Mouse (Mus musculus) ES-E14 (cell line): ENCODE measurements around the gene Pkhd1. TPM values are rescaled to one million over a fixed set of nuclear protein-coding genes. Genes with fewer than 3 reads are reported as not detected.
A peak's percentile ranks its signal among the peaks of the same experiment; 100 is the strongest.

ENCODE experiments used
- DNase-seq: peaks from one replicate; pipeline ENCODE4 v3.0.0-alpha.2; 2013; ENCODE audit warnings: low read depth, low spot score
- H3K27ac ChIP-seq: 2 replicates; pipeline ENCODE4 v1.5.1; 2012; ENCODE audit warnings: low read depth, mild to moderate bottlenecking, low read length, moderate library complexity, mixed read lengths; ENCODE audit not compliant: poor library complexity, insufficient read depth, severe bottlenecking
- H3K36me3 ChIP-seq: 2 replicates; pipeline ENCODE4 v1.6.1; 2012; ENCODE audit warnings: mild to moderate bottlenecking, low read length, moderate library complexity, mixed read lengths; ENCODE audit not compliant: control insufficient read depth, poor library complexity, insufficient read depth, severe bottlenecking
- H3K4me1 ChIP-seq, 2 experiments: fragments of 150-350 bp in 1 of 2; sonication (generic) in 1 of 2; 2 replicates each; pipeline ENCODE4 v1.6.1; 2012; ENCODE audit warnings: low read length in 2 of 2, mild to moderate bottlenecking in 1 of 2, mixed read lengths in 1 of 2; ENCODE audit not compliant: control insufficient read depth in 2 of 2, insufficient read depth in 2 of 2, poor library complexity in 1 of 2
- H3K4me3 ChIP-seq, 2 experiments: fragments of 150-350 bp in 1 of 2; sonication (generic) in 1 of 2; 2 replicates each; pipeline ENCODE4 v1.5.1; 2012; ENCODE audit warnings: low read length in 2 of 2, low read depth in 1 of 2, mild to moderate bottlenecking in 1 of 2, mixed read lengths in 1 of 2; ENCODE audit not compliant: insufficient read depth in 1 of 2, poor library complexity in 1 of 2, severe bottlenecking in 1 of 2
- H3K9ac ChIP-seq: 2 replicates; pipeline ENCODE4 v1.6.1; 2012; ENCODE audit warnings: low read depth, mild to moderate bottlenecking, low read length, mixed read lengths; ENCODE audit not compliant: poor library complexity, insufficient read depth, severe bottlenecking
- H3K9me3 ChIP-seq: fragments of 150-350 bp; sonication (generic); 2 replicates; pipeline ENCODE4 v1.6.1; 2012; ENCODE audit warnings: low read depth, mild to moderate bottlenecking, low read length; ENCODE audit not compliant: control insufficient read depth, insufficient read depth
- CHD2 ChIP-seq: IDR thresholded peaks from 2 replicates; pipeline ENCODE4 v1.6.1; 2014; ENCODE audit warnings: mild to moderate bottlenecking, low read depth, low read length, inconsistent platforms
- HCFC1 ChIP-seq: IDR thresholded peaks from 2 replicates; pipeline ENCODE4 v1.6.1; 2012; ENCODE audit warnings: low read length, inconsistent platforms, borderline replicate concordance; ENCODE audit not compliant: insufficient read depth
- MAFK ChIP-seq: IDR thresholded peaks from 2 replicates; pipeline ENCODE4 v1.6.1; 2014; ENCODE audit warnings: mild to moderate bottlenecking, low read depth, low read length, inconsistent platforms; ENCODE audit not compliant: insufficient read depth
- ZC3H11A ChIP-seq: IDR thresholded peaks from 2 replicates; pipeline ENCODE4 v1.6.1; 2012; ENCODE audit warnings: low read depth, mild to moderate bottlenecking, inconsistent platforms, low read length, borderline replicate concordance
- ZNF384 ChIP-seq: IDR thresholded peaks from 2 replicates; pipeline ENCODE4 v1.6.1; 2012; ENCODE audit warnings: low read depth, low read length, inconsistent platforms
- in situ Hi-C, 2 experiments: fragments of 600-800 bp; cut with MboI; formaldehyde crosslinking; loops; one replicate each; pipeline ENCODE4 v1.15.1; 2025; ENCODE audit warnings: low sequenced_read_pairs in 2 of 2, inconsistent platforms in 1 of 2; ENCODE audit not compliant: unreplicated experiment in 2 of 2
- total RNA-seq: library from RNA; depleted of rRNA; stranded (reverse); fragments of 300-350 nt; gene quantifications from 2 replicates; pipeline ENCODE4 v1.2.3, GENCODE M21; 2012

The Pkhd1 gene
- total RNA-seq, 1 experiment: 2.0 TPM

DNA sequence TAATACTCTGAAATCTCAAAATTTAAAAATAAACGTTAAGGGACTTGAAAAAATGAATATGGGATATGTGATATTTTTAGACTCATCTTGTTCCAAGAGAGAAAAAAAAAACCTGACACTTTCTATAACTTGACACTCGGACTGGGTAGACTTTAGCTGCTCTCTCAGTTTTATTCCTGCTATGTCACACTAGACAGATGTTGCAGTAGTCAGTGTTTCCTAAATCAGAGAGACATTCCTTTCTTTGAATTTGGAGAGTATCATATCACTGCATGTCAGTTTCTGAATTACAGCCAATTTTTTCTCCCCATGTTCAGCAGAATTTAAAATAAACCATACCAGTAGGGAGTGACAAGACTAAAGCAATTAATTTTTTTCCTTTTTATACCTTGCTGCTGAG is 2.7 kb upstream of the Pkhd1 start:
- H3K4me1 ChIP-seq: no peaks in the 10 kb centered on the region
- TF ChIP-seq MAFK (no peak), HCFC1 (no peak), CHD2 (no peak), ZC3H11A (no peak), ZNF384 (no peak)
- in situ Hi-C loops: no loop called here
- no peaks in the 10 kb centered on the region for H3K36me3 ChIP-seq
- DNase-seq: no peak
- no peaks in the 10 kb centered on the region for H3K9me3 ChIP-seq
- H3K27ac ChIP-seq: no peak overlapping the region
- no peak overlapping the region for H3K4me3 ChIP-seq
- no peak overlapping the region for H3K9ac ChIP-seq

DNA sequence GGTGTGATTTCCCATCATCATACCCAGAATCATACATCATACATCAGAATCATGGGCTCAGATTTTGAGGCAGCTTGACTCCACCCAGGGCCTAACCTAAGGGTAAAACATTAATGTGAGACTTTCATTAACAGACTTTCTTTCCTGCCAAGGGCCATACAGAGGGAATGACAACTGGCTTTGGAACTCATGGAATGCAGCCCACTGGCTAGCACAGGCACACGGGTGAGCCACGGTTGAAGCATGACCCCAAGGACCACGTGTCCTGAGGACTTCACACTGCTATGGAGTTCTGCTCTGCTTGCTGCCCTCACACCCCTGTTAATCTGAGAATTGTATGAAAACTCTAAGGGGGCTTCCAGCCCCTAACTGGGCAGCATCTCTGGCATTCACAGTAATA is 1.5 kb upstream of the Pkhd1 start:
- in situ Hi-C loops: no loop called here
- Histone ChIP-seq H3K27ac (no peak overlapping the region), H3K36me3 (no peaks in the 10 kb centered on the region), H3K4me3 (no peak overlapping the region), H3K4me1 (no peaks in the 10 kb centered on the region), H3K9ac (no peak overlapping the region), H3K9me3 (no peaks in the 10 kb centered on the region)
- no peak for TF ChIP-seq MAFK
- no peak for TF ChIP-seq CHD2
- TF ChIP-seq ZC3H11A: no peak
- no peak for TF ChIP-seq HCFC1
- no peak for TF ChIP-seq ZNF384
- DNase-seq: no peak

DNA sequence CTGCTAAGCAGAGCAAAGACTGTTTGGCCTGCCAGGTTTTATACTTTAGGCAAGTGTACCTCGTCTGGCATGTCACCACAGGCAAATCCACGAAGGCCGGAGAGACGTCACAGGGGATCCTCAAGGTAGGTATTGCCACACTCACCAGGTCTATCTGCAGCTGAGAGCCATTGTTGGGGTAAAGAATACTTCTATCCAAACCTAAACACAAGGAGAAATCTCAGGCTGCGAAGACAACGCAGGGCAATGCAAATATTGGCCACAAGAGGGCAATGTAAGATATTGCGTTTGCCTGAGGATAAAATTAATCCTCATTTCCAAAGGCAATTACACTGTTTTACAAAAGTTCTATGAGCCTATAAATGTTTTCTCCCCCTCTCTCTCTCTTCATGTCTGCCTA is 5.2 kb downstream of the Pkhd1 start:
- Histone ChIP-seq H3K36me3 (no peaks in the 10 kb centered on the region), H3K9ac (no peak overlapping the region), H3K4me1 (no peaks in the 10 kb centered on the region), H3K4me3 (no peak overlapping the region), H3K9me3 (no peaks in the 10 kb centered on the region), H3K27ac (no peak overlapping the region)
- DNase-seq: peak; percentile 21
- TF ChIP-seq CHD2 (no peak), HCFC1 (no peak), ZNF384 (no peak), ZC3H11A (no peak), MAFK (no peak)
- in situ Hi-C loops: no loop called here

DNA sequence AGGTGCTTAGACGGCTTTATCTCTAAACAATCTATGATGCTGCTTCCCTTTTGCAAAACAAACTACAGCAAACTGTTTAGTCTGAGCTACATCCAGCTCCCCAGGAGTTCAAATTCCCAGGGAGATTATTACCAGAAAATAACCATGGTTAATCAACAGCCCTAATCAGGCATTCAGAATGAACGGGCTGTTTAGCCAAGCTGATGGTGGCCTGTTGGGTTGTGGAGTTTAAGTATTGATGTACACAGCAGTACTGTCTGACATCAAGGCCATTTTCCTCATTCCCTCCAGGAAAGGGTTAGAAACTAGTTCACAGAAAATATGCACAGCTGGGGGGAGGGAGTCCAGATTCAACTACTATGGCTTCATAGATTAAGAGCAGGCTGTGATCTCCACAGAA is 12.4 kb downstream of the Pkhd1 start:
- in situ Hi-C loops: no loop called here
- Histone ChIP-seq H3K36me3 (no peaks in the 10 kb centered on the region), H3K9ac (no peak overlapping the region), H3K27ac (no peak overlapping the region), H3K4me3 (no peak overlapping the region), H3K9me3 (no peaks in the 10 kb centered on the region), H3K4me1 (no peaks in the 10 kb centered on the region)
- TF ChIP-seq MAFK (no peak), ZNF384 (no peak), ZC3H11A (no peak), CHD2 (no peak), HCFC1 (no peak)
- DNase-seq: no peak

DNA sequence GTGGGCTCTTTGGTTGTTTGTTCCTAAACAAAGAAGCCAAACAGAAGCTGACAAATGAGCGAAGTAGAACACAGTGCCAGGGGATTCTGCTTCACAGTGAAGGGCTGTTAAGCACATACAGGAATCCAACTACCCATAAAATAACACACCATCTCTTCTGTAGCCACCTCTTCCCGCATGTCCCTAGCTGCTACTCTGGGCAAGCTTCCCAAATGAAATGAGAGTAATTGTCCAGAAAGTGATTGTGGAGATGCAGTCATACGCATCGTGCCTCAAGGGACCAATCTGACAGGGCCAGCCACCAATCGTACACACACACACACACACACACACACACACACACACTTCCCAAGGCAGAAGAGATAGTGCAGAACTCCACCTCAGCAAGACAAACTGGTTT is 27.4 kb downstream of the Pkhd1 start:
- no peak for DNase-seq
- TF ChIP-seq CHD2 (no peak), ZC3H11A (no peak), MAFK (no peak), HCFC1 (no peak), ZNF384 (no peak)
- H3K27ac ChIP-seq: no peak overlapping the region
- no peaks in the 10 kb centered on the region for H3K4me1 ChIP-seq
- H3K4me3 ChIP-seq: no peak overlapping the region
- no peaks in the 10 kb centered on the region for H3K9me3 ChIP-seq
- in situ Hi-C loops: no loop called here
- no peak overlapping the region for H3K9ac ChIP-seq
- H3K36me3 ChIP-seq: no peaks in the 10 kb centered on the region
